Mouse (Mus musculus) mature B cell (primary cell): Measurements from ENCODE around the gene Rps3a1.

Experiments
- in situ Hi-C: fragments of 300-500 bp; cut with MboI; formaldehyde crosslinking; loops from 2 replicates; pipeline ENCODE4 v1.14.3; 2019

Rps3a1 gene

DNA sequence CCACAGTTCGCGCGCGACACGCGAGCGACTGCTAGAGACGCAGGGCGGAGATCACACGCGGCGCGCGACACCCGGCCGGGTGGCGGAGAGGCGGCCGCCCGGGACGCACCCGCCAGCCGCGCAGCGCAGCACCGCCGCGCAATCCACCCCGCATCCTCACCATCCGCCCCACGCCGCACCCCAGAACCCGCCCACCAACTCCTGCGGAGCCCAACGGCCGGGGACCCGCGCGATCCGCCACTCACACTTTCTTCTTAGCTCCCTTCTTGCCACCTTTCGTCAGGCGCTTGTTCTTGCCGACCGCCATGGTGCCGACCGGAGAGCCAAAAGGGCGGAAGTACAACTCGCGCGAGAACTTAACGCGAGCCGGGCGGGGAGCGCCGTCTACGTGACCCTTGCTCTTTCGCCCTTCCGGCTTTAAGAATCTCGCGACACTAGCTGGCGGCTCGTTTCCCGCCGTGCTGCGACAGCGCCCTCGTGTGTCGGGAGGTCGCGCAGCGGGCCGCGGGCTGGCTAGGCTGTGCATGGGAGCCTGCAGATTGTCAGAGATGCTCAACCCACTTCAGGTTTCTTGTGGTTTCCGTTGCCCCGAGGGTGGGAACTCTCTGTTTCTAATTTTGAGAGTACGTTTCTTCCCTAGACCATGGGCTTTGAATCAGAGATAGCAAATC, at the start of gene Rps3a1:
Rps3a1 (minus strand) TSS at position 440 of the 671 bp plus-strand sequence.
- in situ Hi-C loops = loop anchor here (5.0 kb wide), 1 partner anchor 80 kb away; the partner anchor contains the start of gene Lrba

- in situ Hi-C loops = no loop called here
These were observed 45.4 kb upstream of the Rps3a1 start for GRCm38 (mm10) chr3:86187736-86188389.

DNA sequence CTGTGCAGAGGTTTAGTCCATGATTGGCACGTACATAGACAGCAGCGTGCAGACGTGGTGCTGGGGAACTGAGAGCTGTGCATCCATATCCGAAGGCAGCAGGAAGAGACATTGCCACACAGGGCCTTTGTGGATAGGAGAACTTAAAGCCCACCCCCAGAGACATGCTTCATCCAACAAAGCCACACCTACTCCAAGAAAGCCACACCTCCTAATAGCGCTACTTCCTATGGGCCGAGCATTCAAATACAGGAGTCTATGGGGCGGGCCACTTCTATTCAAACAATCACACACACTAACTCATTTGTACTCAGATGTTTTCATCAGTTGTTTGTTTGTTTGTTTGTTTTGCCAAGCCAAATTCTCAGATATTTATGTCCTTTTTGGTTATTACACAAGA, 42.0 kb upstream of the Rps3a1 start:
- in situ Hi-C loops = no loop called here

DNA sequence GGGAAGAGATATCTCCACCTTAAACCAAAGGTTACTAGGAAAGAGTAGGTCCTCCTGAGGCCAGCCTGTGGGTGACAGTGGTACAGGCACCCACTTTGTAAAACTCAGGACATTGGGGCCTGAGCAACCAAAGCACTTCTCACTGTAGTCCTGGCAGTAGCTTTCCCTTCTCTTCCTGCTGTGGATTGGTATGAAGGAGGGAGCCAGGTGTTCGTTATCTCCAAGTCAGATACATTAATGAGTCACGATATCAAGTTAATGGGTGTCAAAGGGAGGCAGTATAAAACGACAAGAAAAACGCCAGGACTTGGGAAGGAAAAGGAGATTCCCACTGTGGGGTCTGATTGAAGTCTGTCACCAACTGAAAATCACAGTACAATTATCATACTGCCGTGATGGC, 38.6 kb upstream of the Rps3a1 start:
- in situ Hi-C loops = no loop called here

GRCm38 (mm10) chr3:86179714-86180113, 37.2 kb upstream of the Rps3a1 start:
- in situ Hi-C loops = no loop called here

DNA sequence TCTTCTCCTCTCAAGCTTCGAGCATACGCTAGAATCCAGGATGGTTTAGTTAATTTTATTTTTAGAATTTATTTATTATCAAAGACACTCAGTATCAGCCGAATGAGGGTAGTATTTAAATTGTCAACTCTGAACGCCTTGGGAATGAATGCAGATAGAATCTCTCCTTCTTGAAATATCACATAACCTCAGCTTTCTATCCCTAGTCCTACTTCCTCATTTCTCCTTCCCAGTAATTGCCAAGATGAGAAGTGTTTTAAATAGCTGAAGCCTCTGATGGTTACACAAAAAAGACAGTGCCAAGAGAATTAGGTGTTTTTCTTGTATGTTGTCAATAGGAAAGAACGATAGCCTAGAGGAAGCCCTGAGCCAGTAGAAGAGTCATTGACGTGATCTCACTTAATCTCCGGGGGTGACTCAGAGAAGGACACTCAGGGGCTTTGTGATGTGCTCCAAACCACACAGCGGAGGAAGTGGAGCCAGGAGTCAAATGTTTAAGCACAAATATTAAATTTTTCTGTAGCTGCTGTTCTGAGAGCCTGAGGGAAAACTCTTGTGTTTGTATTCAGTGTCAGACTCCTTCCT, 26.4 kb upstream of the Rps3a1 start:
- in situ Hi-C loops = no loop called here

DNA sequence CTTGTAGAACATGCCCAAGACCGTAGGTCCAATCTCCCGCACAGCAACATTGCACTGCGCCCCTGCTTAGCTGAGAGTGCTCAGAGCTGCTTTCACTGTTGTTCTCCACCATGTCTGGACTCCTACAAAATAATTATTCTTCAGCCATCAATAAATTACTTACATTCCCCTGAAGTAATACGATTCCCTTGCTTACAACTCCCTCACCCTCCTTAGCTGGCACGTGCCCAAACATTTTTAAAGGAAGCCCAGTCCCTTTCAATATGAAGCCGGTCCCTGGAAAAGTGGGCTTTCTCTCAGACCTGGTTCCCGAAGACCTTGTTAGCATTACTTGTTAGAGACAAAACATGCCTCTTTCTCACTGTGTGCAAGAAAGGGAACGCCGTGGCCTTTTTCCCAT, 7.0 kb upstream of the Rps3a1 start:
- in situ Hi-C loops = no loop called here

DNA sequence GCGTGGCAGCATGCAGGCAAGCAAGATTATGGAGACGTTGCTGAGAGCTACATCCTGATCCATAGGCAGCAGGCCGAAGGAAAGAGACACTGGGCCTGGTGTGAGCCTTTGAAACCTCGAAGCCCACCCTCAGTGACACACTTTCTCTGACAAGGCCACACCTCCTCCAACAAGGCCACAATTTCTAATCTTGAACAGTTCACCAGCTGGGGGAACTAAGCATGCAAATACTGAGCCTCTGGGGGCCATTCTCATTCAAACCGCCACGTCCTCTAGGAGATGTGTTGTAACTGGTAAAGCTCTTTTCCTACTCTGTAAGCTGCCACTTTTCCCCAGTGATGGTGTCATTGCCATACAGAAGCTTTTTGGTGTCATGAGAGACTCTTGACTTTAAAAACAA, 6.6 kb upstream of the Rps3a1 start:
- in situ Hi-C loops = no loop called here

- in situ Hi-C loops = loop anchor here (5.0 kb wide), 1 partner anchor 79 kb away; the partner anchor contains the start of gene Lrba
These were observed 841 bp upstream of the Rps3a1 start for GRCm38 (mm10) chr3:86143343-86143742.

- in situ Hi-C loops = loop anchor here (5.0 kb wide), 1 partner anchor 79 kb away; the partner anchor contains the start of gene Lrba
These were observed 424 bp upstream of the Rps3a1 start for GRCm38 (mm10) chr3:86142934-86143317.

GRCm38 (mm10) chr3:86141886-86142262, 628 bp downstream of the Rps3a1 start:
- in situ Hi-C loops = loop anchor here (5.0 kb wide), 1 partner anchor 80 kb away; the partner anchor contains the start of gene Lrba

- in situ Hi-C loops = loop anchor here (5.0 kb wide), 1 partner anchor 81 kb away; the partner anchor contains the start of gene Lrba
These were observed 1.1 kb downstream of the Rps3a1 start for GRCm38 (mm10) chr3:86141366-86141765.

DNA sequence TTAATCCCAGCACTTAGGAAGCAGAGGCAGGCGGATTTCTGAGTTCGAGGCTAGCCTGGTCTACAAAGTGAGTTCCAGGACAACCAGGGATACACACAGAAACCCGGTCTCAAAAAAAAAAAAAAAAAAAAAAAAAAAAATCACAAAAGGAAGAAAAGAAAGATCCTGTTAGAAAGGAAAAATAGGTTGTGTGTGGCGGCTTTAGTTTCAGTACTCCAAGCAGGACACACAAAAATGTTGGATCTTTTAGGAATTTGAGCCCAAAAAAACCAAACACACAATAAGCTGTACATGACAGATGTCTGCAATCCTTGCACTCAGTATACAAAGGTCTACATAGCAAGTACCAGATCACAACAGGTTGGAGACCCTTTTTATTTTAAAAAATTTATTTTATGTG, 2.8 kb downstream of the Rps3a1 start:
- in situ Hi-C loops = loop anchor here (5.0 kb wide), 1 partner anchor 83 kb away; the partner anchor contains the start of gene Lrba

- in situ Hi-C loops = no loop called here
These were observed 5.4 kb downstream of the Rps3a1 start for GRCm38 (mm10) chr3:86136936-86137574.

DNA sequence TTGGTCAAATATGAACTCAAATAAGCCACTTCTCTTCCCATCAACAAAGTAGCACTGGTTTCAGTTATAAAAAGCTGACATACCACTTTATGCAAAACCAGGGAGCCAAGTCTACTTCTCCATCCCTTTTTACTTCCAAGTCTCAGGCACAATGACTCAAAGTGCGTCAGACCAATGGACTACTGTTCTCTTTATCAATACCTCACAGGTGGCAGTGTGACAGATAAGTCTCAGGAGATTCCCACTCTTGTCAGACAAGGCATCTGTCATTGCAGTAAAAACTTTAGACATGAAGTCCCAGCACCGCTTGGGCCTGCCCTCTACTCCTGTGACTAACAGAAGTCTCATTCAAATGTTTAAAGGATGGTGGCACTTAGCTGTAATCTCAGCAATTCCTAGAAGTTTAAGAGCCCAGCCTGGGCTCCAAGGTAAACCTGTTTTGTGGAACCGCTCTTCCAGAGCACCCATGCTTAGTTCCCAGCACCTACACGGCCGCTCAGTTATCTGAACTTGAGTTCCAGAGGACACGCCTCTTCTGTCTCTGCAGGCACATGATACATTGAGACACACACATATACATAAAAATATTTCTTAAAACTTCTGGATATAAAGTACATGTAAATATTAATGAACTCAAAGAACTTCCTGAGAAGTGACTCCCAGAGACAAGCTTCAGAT, 6.5 kb downstream of the Rps3a1 start:
- in situ Hi-C loops = no loop called here

DNA sequence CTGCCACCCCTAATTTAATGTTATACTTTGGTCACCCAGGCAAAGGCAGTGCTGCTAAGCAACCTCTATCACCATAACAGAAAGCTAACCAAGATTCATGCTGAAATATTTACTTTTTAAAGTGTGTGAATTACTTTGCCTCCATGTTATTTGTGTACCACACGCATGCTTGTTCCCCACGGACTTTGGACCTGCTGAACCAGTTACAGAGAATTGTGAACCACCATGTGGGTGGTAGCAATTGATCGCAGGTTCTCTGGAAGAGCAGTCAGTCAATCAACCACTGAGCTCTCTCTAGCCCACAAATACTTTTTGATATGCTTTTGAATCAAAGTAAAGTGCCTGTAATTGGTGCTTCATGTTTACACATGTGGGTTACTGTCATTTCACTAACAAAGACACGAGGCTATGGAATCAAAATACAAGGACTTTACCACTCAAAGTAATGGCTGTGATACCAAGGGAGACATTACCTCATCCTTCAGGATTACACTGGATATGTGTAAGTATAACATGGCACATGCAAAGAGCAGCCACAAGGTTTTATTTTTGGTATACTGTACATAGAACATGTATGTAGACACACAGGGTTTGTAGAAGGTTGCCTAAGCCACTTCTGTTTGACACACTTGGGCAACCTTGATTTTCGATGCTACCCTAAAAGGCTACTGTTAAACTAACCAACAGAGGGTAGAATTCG, 7.4 kb downstream of the Rps3a1 start:
- in situ Hi-C loops = no loop called here

DNA sequence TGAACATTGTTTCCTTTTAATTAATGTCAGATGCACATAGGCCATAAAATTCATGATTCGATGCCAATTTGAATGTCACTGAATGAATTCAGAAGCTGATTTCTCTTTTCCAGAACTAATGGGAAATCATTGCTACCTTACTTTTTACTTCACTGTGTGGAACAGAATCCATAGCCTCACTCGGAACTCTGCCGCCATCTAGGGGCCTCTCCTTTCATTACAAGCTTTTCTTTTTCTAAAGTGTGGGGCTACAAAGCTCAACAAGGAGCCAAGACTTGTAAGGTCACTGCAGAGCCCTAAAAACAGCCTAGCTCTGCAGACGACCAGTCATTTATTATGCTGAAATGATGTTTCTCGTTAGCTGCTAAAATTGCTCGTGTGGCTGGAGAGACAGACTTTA, 12.7 kb downstream of the Rps3a1 start:
- in situ Hi-C loops = no loop called here

DNA sequence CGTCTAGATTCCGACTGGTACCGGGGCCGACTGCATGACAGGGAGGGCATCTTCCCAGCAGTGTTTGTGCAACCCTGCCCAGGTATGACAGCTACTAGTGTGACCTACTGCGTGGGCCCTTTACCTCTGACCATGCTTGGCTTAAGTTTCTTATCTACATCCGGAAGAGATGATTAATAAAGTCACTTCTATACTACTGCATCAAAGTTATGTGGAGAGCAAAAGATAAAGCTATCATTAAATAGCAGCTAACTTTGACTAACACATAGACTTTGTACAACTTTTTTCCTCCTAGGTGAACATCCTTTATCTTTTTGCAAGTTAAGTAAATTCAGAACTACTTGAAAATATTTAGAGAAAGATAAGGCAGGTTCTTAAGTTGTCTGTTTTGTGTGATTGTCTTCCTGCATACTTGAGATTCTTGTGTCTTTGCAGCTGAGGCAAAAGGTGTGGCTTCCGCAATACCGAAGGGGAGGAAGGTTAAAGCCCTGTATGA, 19.2 kb downstream of the Rps3a1 start:
- in situ Hi-C loops = loop anchor here (25.0 kb wide), 1 partner anchor 411 kb away; no protein-coding TSS in a partner anchor

DNA sequence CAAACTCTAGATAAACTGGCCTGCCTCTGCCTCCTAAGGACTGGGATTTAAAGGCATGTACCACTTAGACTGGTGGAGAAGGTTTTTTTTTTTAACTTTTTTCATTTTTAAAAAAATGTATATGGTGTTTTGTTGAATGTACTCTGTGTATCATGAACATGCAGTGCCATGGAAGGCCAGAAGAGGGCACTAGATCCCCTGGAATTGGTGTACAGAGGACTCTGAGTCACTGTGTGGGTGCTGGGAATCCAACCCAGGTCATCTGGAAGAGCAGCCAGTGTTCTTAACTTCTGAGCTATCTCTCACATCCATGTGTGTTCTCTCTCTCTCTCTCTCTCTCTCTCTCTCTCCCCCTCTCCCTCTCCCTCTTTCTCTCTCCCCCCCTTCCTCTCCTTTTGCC, 20.3 kb downstream of the Rps3a1 start:
- in situ Hi-C loops = loop anchor here (25.0 kb wide), 1 partner anchor 410 kb away; no protein-coding TSS in a partner anchor

DNA sequence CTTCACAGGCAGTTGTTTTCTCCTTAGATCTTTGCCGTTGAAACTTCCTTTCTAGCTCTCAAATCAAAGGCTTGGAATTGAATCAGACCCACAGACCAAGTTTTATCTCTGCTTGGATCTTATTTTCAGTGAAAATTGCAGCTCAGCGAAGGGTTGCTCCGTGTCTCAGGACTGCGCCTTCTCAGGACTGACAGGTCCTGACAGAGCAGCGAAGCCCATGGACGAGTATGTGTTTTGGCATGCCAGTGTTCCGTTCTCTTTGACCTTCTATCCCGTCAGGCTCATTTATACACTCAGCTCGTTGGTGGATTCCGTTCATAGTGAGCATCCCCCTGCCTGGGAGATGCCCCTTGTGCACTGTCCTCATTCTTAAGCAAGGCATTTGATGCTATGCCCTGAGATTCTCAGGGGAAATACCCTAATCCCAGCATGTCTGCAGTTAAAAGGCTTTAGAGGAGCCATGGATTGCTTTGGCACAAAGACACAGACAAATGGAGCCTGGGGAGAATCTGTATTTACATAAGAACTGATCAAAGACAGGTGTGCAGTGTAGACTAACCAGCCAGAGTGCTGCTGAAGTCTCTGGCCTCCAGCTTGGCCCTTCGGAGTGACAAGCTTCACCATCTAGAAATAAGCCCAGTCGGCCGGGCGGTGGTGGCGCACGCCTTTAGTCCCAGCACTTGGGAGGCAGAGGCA, 23.1 kb downstream of the Rps3a1 start:
- in situ Hi-C loops = loop anchor here (25.0 kb wide), 1 partner anchor 407 kb away; no protein-coding TSS in a partner anchor
